In genomic region chr9:65583045-65583444, GRCm38 (mm10) we compare ENCODE assay signal across 10 mouse cellular contexts. TPM values are rescaled to one million over a fixed set of nuclear protein-coding genes. Genes with fewer than 3 reads are reported as not detected.
A peak's percentile ranks its signal among the peaks of the same experiment; 100 is the strongest.
DNase-seq lines count a peak whose midpoint lies in the region; TF ChIP-seq lines count a peak whose summit lies in the region.
"Had no signal": no experiment of that assay in that cellular context is flagged by ENCODE, and none has a peak within 500 bp of the region (broad histone marks: within the 10 kb centered on the region; RNA-seq: fewer than 3 reads in every experiment).

No protein-coding gene starts in this region.

- intact Hi-C loops in left cerebral cortex, postnatal 36 days (cut with DNase I), result loop anchor here (5.0 kb wide), 1 partner anchor 121 kb away; the partner anchor contains the start of gene Spg21
- intact Hi-C loops in heart, postnatal 14 days (cut with DNase I), result loop anchor here (5.0 kb wide), 1 partner anchor 121 kb away; the partner anchor contains the start of gene Spg21
- intact Hi-C loops in gastrocnemius, adult 2 months (cut with DNase I), result no loop called here

- DNase-seq in CD4-positive helper T cell, adult 2 months (ENCODE audit: low read depth, low spot score), result peak; percentile 57
- DNase-seq in R1 (ENCODE audit: low read depth, low spot score), result peak; percentile 90
- peak; percentile 80 to 83 for DNase-seq in kidney, postnatal 36 days
- peak; percentile 57 for DNase-seq in naive thymus-derived CD4-positive, alpha-beta T cell, adult 2 months (ENCODE audit: low read depth)
- no peak for DNase-seq in right cerebral cortex, postnatal 25 days
- DNase-seq in left cerebral cortex, postnatal 36 days (ENCODE audit: low spot score in 2 of 2), result no peak
- DNase-seq in heart, postnatal 14 days, result no peak
- DNase-seq in gastrocnemius, adult 2 months, result no peak

- TF ChIP-seq CTCF in gastrocnemius, adult 2 months (IDR thresholded peaks at IDR 0.05), result no peak

- H3K4me3 ChIP-seq in gastrocnemius, adult 2 months, result no peak overlapping the region
- H3K4me3 ChIP-seq: heart, adult 2 months; lung, embryonic 15.5 days had no signal

- H3K27ac ChIP-seq in gastrocnemius, adult 2 months, result no peak overlapping the region
- H3K27ac ChIP-seq: heart, adult 2 months; lung, embryonic 15.5 days had no signal

RNA-seq across cellular contexts. Expression of gene Plekho2, which starts 3.2 kb away (rescaled TPM):
- 10 to 100 TPM; 13.2 to 17.6 TPM for total RNA-seq in left cerebral cortex, postnatal 36 days (2021)
- total RNA-seq in heart, postnatal 14 days (2021), result 10 to 100 TPM; 14.6 TPM
- 1 to 10 TPM; 4.4 to 4.5 TPM for total RNA-seq in gastrocnemius, adult 2 months (2021)

RNA-seq across cellular contexts. Expression of gene Pif1, which starts 3.9 kb away (rescaled TPM):
- under 1 TPM; 0.39 to 0.50 TPM for total RNA-seq in left cerebral cortex, postnatal 36 days (2021)
- total RNA-seq in heart, postnatal 14 days (2021), result 1 to 10 TPM in 1 of 2 experiments, under 1 TPM in 1; 0.79 to 1.3 TPM
- not detected for total RNA-seq in gastrocnemius, adult 2 months (2021)
- total RNA-seq: heart, adult 2 months had no signal

RNA-seq across cellular contexts. Expression of gene Rbpms2, which starts 46.4 kb away (rescaled TPM):
- 1 to 10 TPM; 1.8 to 2.9 TPM for total RNA-seq in left cerebral cortex, postnatal 36 days (2021)
- total RNA-seq in heart, postnatal 14 days (2021), result 10 to 100 TPM; 39.1 to 40.7 TPM
- total RNA-seq in gastrocnemius, adult 2 months (2021), result 1 to 10 TPM in 1 of 2 experiments, under 1 TPM in 1; 0.99 to 1.8 TPM

Comparison
In these comparisons a context has a peak if more than half of its experiments do, and no peak if none do; other contexts are left out.
1. DNase-seq: peak in CD4-positive helper T cell, adult 2 months (single experiment), R1 (single experiment), kidney, postnatal 36 days (2 of 2) and naive thymus-derived CD4-positive, alpha-beta T cell, adult 2 months (single experiment); none in right cerebral cortex, postnatal 25 days (single experiment), left cerebral cortex, postnatal 36 days (0 of 2), heart, postnatal 14 days (0 of 2) and gastrocnemius, adult 2 months (single experiment).
2. RNA of gene Rbpms2, which starts 46.4 kb away (total RNA-seq): 39.1 to 40.7 TPM in heart, postnatal 14 days; 1.8 to 2.9 TPM in left cerebral cortex, postnatal 36 days and 0.99 to 1.8 TPM in gastrocnemius, adult 2 months; every median in the first group is over 10 times any median in the second.